Mouse (Mus musculus): Measurements from ENCODE around the gene Asxl1.

Gene Asxl1

DNA sequence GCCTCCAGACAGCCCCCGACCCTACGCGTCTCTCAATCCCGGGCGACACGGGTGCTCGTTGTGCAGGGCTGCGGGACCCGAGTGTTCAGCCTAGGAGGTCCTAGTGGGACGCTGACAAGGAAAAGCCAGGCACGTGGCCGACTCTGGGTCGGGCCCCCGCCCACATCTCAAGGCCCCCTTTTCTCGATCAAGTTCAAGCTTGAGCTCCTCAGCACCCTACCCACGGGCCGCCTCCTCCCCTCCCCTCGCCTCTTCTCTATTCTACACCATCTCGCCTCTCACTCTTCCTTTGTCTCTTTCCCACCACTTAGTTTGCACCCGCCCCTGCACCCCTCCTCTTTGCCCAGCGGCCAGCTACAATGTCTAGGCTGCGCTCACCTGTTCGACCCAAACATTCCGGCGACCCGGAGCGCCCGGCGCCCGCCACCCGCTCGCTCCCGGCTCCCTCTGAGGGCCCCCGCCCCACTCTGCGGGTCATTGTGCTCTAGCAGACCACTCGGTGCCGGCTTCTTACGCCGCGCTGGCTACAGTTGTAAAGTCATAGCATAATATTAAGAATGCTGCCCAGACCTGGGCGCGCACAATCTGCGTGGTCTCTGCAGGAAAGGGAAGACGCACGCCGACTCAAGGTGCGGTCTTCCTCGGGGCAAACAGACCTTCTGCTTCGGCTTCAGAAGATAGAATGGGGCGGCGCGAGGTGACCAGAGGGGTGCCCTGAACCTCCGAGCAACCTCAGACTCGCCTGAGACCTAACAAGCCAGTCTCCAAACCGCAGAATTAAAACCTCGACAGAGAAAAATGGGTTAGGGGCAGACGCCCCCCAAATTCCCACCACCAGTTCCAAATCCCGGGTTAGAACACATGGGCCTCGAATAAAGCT, 99.7 kb downstream of the Asxl1 start:
- peak; percentile 69 for DNase-seq

- DNase-seq: peak; percentile 87
Observed at GRCm38 (mm10) chr2:153446017-153446408, 100.4 kb downstream of the Asxl1 start.

GRCm38 (mm10) chr2:153446476-153446875, 100.8 kb downstream of the Asxl1 start:
- DNase-seq: peak; percentile 63

DNA sequence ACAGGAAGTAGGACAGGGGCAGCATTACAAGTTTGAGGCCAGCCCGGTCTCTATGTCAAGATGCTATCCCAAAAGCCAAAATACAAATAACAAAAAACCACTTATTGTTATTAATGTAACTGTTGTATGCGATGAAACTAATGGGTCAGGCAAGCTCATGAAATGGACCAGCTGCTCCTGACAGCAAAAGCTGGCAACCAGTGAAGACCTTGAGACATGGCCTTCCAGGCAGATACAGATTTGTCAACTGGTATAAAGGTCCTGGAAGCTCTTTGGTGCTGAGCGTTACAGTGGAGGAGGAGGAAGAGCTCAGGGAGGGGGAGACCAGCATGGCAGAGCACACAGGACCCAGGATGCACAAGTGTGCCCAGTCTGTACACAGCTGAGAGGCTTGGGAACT, 102.1 kb downstream of the Asxl1 start:
- DNase-seq: no peak

GRCm38 (mm10) chr2:153448519-153448918, 102.9 kb downstream of the Asxl1 start:
- DNase-seq: no peak

All from embryo, embryonic 11 days (tissue).